Mouse (Mus musculus) heart, embryonic 14.5 days (tissue): ENCODE results near the gene Mup21. TPM values are rescaled to one million over a fixed set of nuclear protein-coding genes. Genes with fewer than 3 reads are reported as not detected.
"Not testable (repeated sequence)": the region's sequence is repeated elsewhere in the genome, so short reads cannot be mapped to it uniquely, and the experiment has no call there.

Source experiments
- ATAC-seq: fragments of 200-750 bp; cut with Nextera tagmentation; 2 replicates; pipeline ENCODE4 v1.8.0; 2017; ENCODE audit warnings: low read depth, moderate TSS enrichment; ENCODE audit not compliant: insufficient number of reproducible peaks, insufficient read depth, low FRiP score
- H3K27ac ChIP-seq, 2 experiments: fragments of 200-500 bp in 1 of 2; fragments of 300-500 bp in 1 of 2; sonication (generic) in 1 of 2; replicated peaks in 1 of 2; 2 replicates each; pipeline ENCODE4 v1.5.1; 2012 to 2014; ENCODE audit warnings: low read depth in 2 of 2, low read length in 2 of 2, control low read depth in 1 of 2, mild to moderate bottlenecking in 1 of 2, mixed read lengths in 1 of 2; ENCODE audit not compliant: control insufficient read depth in 1 of 2, insufficient read depth in 1 of 2
- H3K27me3 ChIP-seq: fragments of 300-500 bp; sonication (generic); 2 replicates; pipeline ENCODE4 v1.6.1; 2014; ENCODE audit warnings: mild to moderate bottlenecking, low read length, control low read depth; ENCODE audit not compliant: control insufficient read depth, insufficient read depth
- H3K36me3 ChIP-seq: fragments of 300-500 bp; sonication (generic); 2 replicates; pipeline ENCODE4 v1.6.1; 2014; ENCODE audit warnings: mild to moderate bottlenecking, control low read depth, low read length, mixed read lengths; ENCODE audit not compliant: control insufficient read depth, insufficient read depth
- H3K4me1 ChIP-seq, 2 experiments: fragments of 200-500 bp in 1 of 2; fragments of 300-500 bp in 1 of 2; sonication (generic) in 1 of 2; 2 replicates each; pipeline ENCODE4 v1.6.1; 2012 to 2014; ENCODE audit warnings: low read length in 2 of 2, control low read depth in 1 of 2, mixed read lengths in 1 of 2; ENCODE audit not compliant: control insufficient read depth in 2 of 2, insufficient read depth in 2 of 2
- H3K4me2 ChIP-seq: fragments of 300-500 bp; sonication (generic); 2 replicates; pipeline ENCODE4 v1.6.1; 2014; ENCODE audit warnings: mild to moderate bottlenecking, low read length
- H3K4me3 ChIP-seq, 2 experiments: fragments of 200-500 bp in 1 of 2; fragments of 300-500 bp in 1 of 2; sonication (generic) in 1 of 2; 2 replicates each; pipeline ENCODE4 v1.5.1; 2012 to 2014; ENCODE audit warnings: low read length in 2 of 2, mild to moderate bottlenecking in 2 of 2, control low read depth in 1 of 2, low read depth in 1 of 2, moderate library complexity in 1 of 2; ENCODE audit not compliant: control insufficient read depth in 1 of 2, insufficient read depth in 1 of 2
- H3K9ac ChIP-seq: fragments of 300-500 bp; sonication (generic); 2 replicates; pipeline ENCODE4 v1.6.1; 2014; ENCODE audit warnings: mild to moderate bottlenecking, low read length
- H3K9me3 ChIP-seq: fragments of 300-500 bp; sonication (generic); 2 replicates; pipeline ENCODE4 v1.6.1; 2016; ENCODE audit warnings: low read length, control low read depth; ENCODE audit not compliant: control insufficient read depth
- WGBS: fragments of 180-500 bp; shearing (Covaris S2); extraction: QIAGEN DNeasy Blood & Tissue Kit; methylation state at CpG from one replicate; pipeline ENCODE4 v1.1.7; 2014; 5-methylcytosine and 5-hydroxymethylcytosine counted together
- polyA plus RNA-seq: library from polyadenylated mRNA; unstranded; fragments of >200 nt; fragmentation: Nextera tagmentation; extraction: Ambion mirVana; gene quantifications from 2 replicates; pipeline ENCODE4 v1.2.1, GENCODE M21; 2014

Gene Mup21
- polyA plus RNA-seq, 1 experiment from 2014 or later: not detected

- WGBS: 20% methylated on average over 1 of the region's 2 CpGs
- not testable (repeated sequence) for H3K9me3 ChIP-seq, H3K27me3 ChIP-seq, H3K4me2 ChIP-seq, H3K27ac ChIP-seq, H3K4me1 ChIP-seq, H3K36me3 ChIP-seq, H3K9ac ChIP-seq, ATAC-seq, H3K4me3 ChIP-seq
Observed at GRCm38 (mm10) chr4:62103366-62103765, 47.3 kb downstream of the Mup21 start.

Other genes starting within 250 kb of the Mup21 start
- not detected in 2 replicates for gene Mup20, start 96.7 kb downstream of the Mup21 start, polyA plus RNA-seq
- gene Mup3, start 63.5 kb downstream of the Mup21 start, polyA plus RNA-seq: not detected in 2 replicates
- gene Zfp37, start 80.2 kb upstream of the Mup21 start, polyA plus RNA-seq: 7.3 and 8.7 TPM in 2 replicates
- gene Slc31a2, start 111.7 kb upstream of the Mup21 start, polyA plus RNA-seq: 20.7 and 23.0 TPM in 2 replicates
- gene Fkbp15, start 209.7 kb upstream of the Mup21 start, polyA plus RNA-seq: 18.0 and 20.8 TPM in 2 replicates
- gene Slc31a1, start 209.9 kb upstream of the Mup21 start, polyA plus RNA-seq: 38.1 and 40.2 TPM in 2 replicates